Mouse (Mus musculus) E14TG2a.4 (cell line): ENCODE data around the gene Kcp.

ENCODE experiments used
- H3K27me3 ChIP-seq: 2 replicates; pipeline ENCODE4 v1.6.1; 2014; ENCODE audit warnings: low read length, control low read depth; ENCODE audit not compliant: insufficient read depth
- H3K36me3 ChIP-seq: 2 replicates; pipeline ENCODE4 v1.6.1; 2014; ENCODE audit warnings: low read length, control low read depth; ENCODE audit not compliant: insufficient read depth
- H3K4me1 ChIP-seq: replicated peaks from 2 replicates; pipeline ENCODE4 v1.6.1; 2014; ENCODE audit warnings: low read depth, low read length, control low read depth
- H3K4me3 ChIP-seq: replicated peaks from 2 replicates; pipeline ENCODE4 v1.5.1; 2014; ENCODE audit warnings: mild to moderate bottlenecking, low read length
- H3K9me3 ChIP-seq: 2 replicates; pipeline ENCODE4 v1.6.1; 2014; ENCODE audit warnings: low read length, control low read depth
- CTCF ChIP-seq: conservative IDR thresholded peaks from 2 replicates; pipeline ENCODE4 v1.5.1; 2014; ENCODE audit warnings: low read length
- NANOG ChIP-seq: IDR thresholded peaks from 2 replicates; pipeline ENCODE4 v1.6.1; 2014; ENCODE audit warnings: borderline replicate concordance, low read length, mixed read lengths
- POU5F1 ChIP-seq: IDR thresholded peaks from 2 replicates; pipeline ENCODE4 v1.6.1; 2014; ENCODE audit warnings: low read length, borderline replicate concordance

Kcp gene

GRCm38 (mm10) chr6:29484716-29485559 lies 22.8 kb downstream of the Kcp start:
- no peaks in the 10 kb centered on the region for H3K9me3 ChIP-seq
- H3K27me3 ChIP-seq = peaks cover 52% of the 10 kb centered on the region
- peaks cover 42% of the 10 kb centered on the region for H3K4me1 ChIP-seq
- TF ChIP-seq CTCF (peak; percentile 99), NANOG (no peak), POU5F1 (no peak)
- H3K36me3 ChIP-seq = no peaks in the 10 kb centered on the region
- peak overlapping the region; percentile 72 for H3K4me3 ChIP-seq

GRCm38 (mm10) chr6:29482691-29483090 lies 25.1 kb downstream of the Kcp start:
- peaks cover 52% of the 10 kb centered on the region for H3K27me3 ChIP-seq
- no peaks in the 10 kb centered on the region for H3K36me3 ChIP-seq
- H3K4me1 ChIP-seq = peaks cover 31% of the 10 kb centered on the region
- no peak overlapping the region for H3K4me3 ChIP-seq
- TF ChIP-seq CTCF (no peak), NANOG (no peak), POU5F1 (no peak)
- no peaks in the 10 kb centered on the region for H3K9me3 ChIP-seq

GRCm38 (mm10) chr6:29474736-29475135 lies 33.0 kb downstream of the Kcp start:
- Histone ChIP-seq H3K9me3 (no peaks in the 10 kb centered on the region), H3K4me3 (peak overlapping the region; percentile 87), H3K36me3 (peaks cover 25% of the 10 kb centered on the region), H3K27me3 (peaks cover 39% of the 10 kb centered on the region), H3K4me1 (peaks cover 34% of the 10 kb centered on the region)
- TF ChIP-seq CTCF (no peak), POU5F1 (no peak), NANOG (no peak)

- no peaks in the 10 kb centered on the region for H3K9me3 ChIP-seq
- H3K36me3 ChIP-seq = peaks cover 31% of the 10 kb centered on the region
- H3K4me1 ChIP-seq = peaks cover 40% of the 10 kb centered on the region
- peak overlapping the region; percentile 87 for H3K4me3 ChIP-seq
- H3K27me3 ChIP-seq = peaks cover 39% of the 10 kb centered on the region
- no peak for TF ChIP-seq POU5F1
- TF ChIP-seq CTCF = no peak
- no peak for TF ChIP-seq NANOG
Measured at GRCm38 (mm10) chr6:29473941-29474691, 33.6 kb downstream of the Kcp start.

- Histone ChIP-seq H3K9me3 (no peaks in the 10 kb centered on the region), H3K27me3 (peaks cover 15% of the 10 kb centered on the region), H3K4me1 (peaks cover 51% of the 10 kb centered on the region), H3K36me3 (peaks cover 34% of the 10 kb centered on the region), H3K4me3 (no peak within 1 kb of the TSS)
- TF ChIP-seq CTCF (no peak), NANOG (no peak), POU5F1 (no peak)
Measured at GRCm38 (mm10) chr6:29471137-29471536, 36.6 kb downstream of the Kcp start, which contains the start of gene Atp6v1fnb. TSS of gene Atp6v1fnb (plus strand) at chr6:29471437.

- Histone ChIP-seq H3K27me3 (no peaks in the 10 kb centered on the region; the same call in 1 of the 2 replicates), H3K36me3 (peaks cover 34% of the 10 kb centered on the region), H3K9me3 (no peaks in the 10 kb centered on the region), H3K4me1 (peaks cover 38% of the 10 kb centered on the region), H3K4me3 (peak overlapping the region; percentile 89)
- TF ChIP-seq POU5F1 (no peak), CTCF (no peak), NANOG (no peak)
Measured at GRCm38 (mm10) chr6:29468851-29469250, 38.9 kb downstream of the Kcp start.

- TF ChIP-seq CTCF = no peak
- no peak for TF ChIP-seq POU5F1
- no peak for TF ChIP-seq NANOG
- H3K27me3 ChIP-seq = no peaks in the 10 kb centered on the region; the same call in 1 of the 2 replicates
- peaks cover 34% of the 10 kb centered on the region for H3K36me3 ChIP-seq
- H3K4me1 ChIP-seq = peaks cover 31% of the 10 kb centered on the region
- H3K9me3 ChIP-seq = no peaks in the 10 kb centered on the region
- peak within 1 kb of the TSS; percentile 89 for H3K4me3 ChIP-seq
Measured at GRCm38 (mm10) chr6:29467583-29468354, 40.0 kb downstream of the Kcp start, which contains the start of gene Atp6v1f. TSS of gene Atp6v1f (plus strand) at chr6:29467718.

GRCm38 (mm10) chr6:29463388-29463787 lies 44.4 kb downstream of the Kcp start:
- Histone ChIP-seq H3K36me3 (peaks cover 3% of the 10 kb centered on the region; the same call in 1 of the 2 replicates), H3K4me1 (peaks cover 4% of the 10 kb centered on the region), H3K9me3 (no peaks in the 10 kb centered on the region), H3K4me3 (no peak overlapping the region), H3K27me3 (no peaks in the 10 kb centered on the region; the same call in 1 of the 2 replicates)
- no peak for TF ChIP-seq POU5F1
- no peak for TF ChIP-seq NANOG
- no peak for TF ChIP-seq CTCF
